8 mouse cellular contexts compared by ENCODE assay signal in genomic region chr7:67713820-67714510, GRCm38 (mm10). TPM values are rescaled to one million over a fixed set of nuclear protein-coding genes. Genes with fewer than 3 reads are reported as not detected.
DNase-seq lines count a peak whose midpoint lies in the region; ATAC-seq and TF ChIP-seq lines count a peak whose summit lies in the region.

No protein-coding gene starts in this region.

- no peaks in the 10 kb centered on the region for H3K27me3 ChIP-seq in cerebellum, adult 2 months (ENCODE audit: control insufficient read depth, insufficient read depth, low read length)
- H3K27me3 ChIP-seq in hindbrain, embryonic 14.5 days (ENCODE audit: control insufficient read depth, insufficient read depth, low read length) = no peaks in the 10 kb centered on the region

- TF ChIP-seq CTCF in cerebellum, adult 2 months (IDR thresholded peaks at IDR 0.05; ENCODE audit: borderline replicate concordance, insufficient read depth, low read depth, low read length) = no peak

- 33% methylated on average over 19 of the region's 19 CpGs for WGBS in cerebellum, adult 2 months
- 32% methylated on average over 19 of the region's 19 CpGs for WGBS in hindbrain, embryonic 14.5 days

- 0 out of 2 replicates have a peak, but pooled peaks cover 7% of the 10 kb centered on the region for H3K36me3 ChIP-seq in hindbrain, embryonic 14.5 days (replicated peaks; ENCODE audit: control insufficient read depth, insufficient read depth)

- ATAC-seq in hindbrain, embryonic 14.5 days (ENCODE audit: low FRiP score) = peak; percentile 67; the same call in 1 of the 2 replicates
- no peak for ATAC-seq in megakaryocyte, adult 5-6 weeks (ENCODE audit: poor library complexity, severe bottlenecking)

- H3K9ac ChIP-seq in hindbrain, embryonic 14.5 days = no peak overlapping the region

- DNase-seq in Muller cell, postnatal 12 days (ENCODE audit: inconsistent ontology term) = peak; percentile 88
- DNase-seq in cerebellum, adult 2 months = peak; percentile 24 to 37
- peak; percentile 27 to 57 for DNase-seq in frontal cortex, adult 2 months (ENCODE audit: extremely low spot score in 1 of 2, low spot score in 1 of 2)
- peak; percentile 80 for DNase-seq in hindbrain, embryonic 14.5 days (ENCODE audit: low spot score)
- DNase-seq in lung, postnatal 10 days = peak; percentile 79
- peak; percentile 57 for DNase-seq in right cerebral cortex, postnatal 14 days
- no peak for DNase-seq in adrenal gland, postnatal 4 days (ENCODE audit: low spot score in 2 of 2)

- H3K4me3 ChIP-seq in cerebellum, adult 2 months (replicated peaks; ENCODE audit: insufficient read depth, low read depth, low read length) = no peak overlapping the region
- H3K4me3 ChIP-seq in hindbrain, embryonic 14.5 days (replicated peaks; ENCODE audit: low read length) = no peak overlapping the region

- no peak for TF ChIP-seq POLR2A in cerebellum, adult 2 months (IDR thresholded peaks at IDR 0.05; ENCODE audit: borderline replicate concordance, insufficient read depth, low read length)

- peaks cover 10% of the 10 kb centered on the region; the same call in 1 of the 2 replicates for H3K9me3 ChIP-seq in hindbrain, embryonic 14.5 days (ENCODE audit: control insufficient read depth, low read length)

- H3K27ac ChIP-seq in cerebellum, adult 2 months (ENCODE audit: insufficient read depth, low read length) = peak overlapping the region; percentile 37; the same call in 1 of the 2 replicates
- H3K27ac ChIP-seq in hindbrain, embryonic 14.5 days = peak overlapping the region; percentile 68

- H3K4me1 ChIP-seq in cerebellum, adult 2 months (ENCODE audit: control insufficient read depth, insufficient read depth, low read length) = no peaks in the 10 kb centered on the region
- H3K4me1 ChIP-seq in hindbrain, embryonic 14.5 days (replicated peaks; ENCODE audit: control insufficient read depth, insufficient read depth, low read length) = peaks cover 9% of the 10 kb centered on the region

- peak overlapping the region; percentile 11; the same call in 1 of the 2 replicates for H3K4me2 ChIP-seq in hindbrain, embryonic 14.5 days (replicated peaks)

RNA-seq across cellular contexts. Expression of gene Synm, which starts 45.6 kb away (rescaled TPM):
- polyA plus RNA-seq in cerebellum, adult 2 months (2012; rRNA removed) = 9.2 and 10.4 TPM in 2 replicates
- 10.9 and 11.0 TPM in 2 replicates for polyA plus RNA-seq in frontal cortex, adult 2 months (2012; rRNA removed)
- polyA plus RNA-seq in hindbrain, embryonic 14.5 days (2014; fragmentation: Nextera tagmentation; extraction: Ambion mirVana) = 3.7 and 4.4 TPM in 2 replicates
- not detected in 2 replicates for total RNA-seq in megakaryocyte, adult 5-6 weeks (2015)
- 0.07 TPM in 1 of 2 replicates, not detected in the other for total RNA-seq in megakaryocyte, adult 5-6 weeks (2017)
- 1 to 10 TPM; 4.5 to 5.1 TPM for total RNA-seq in adrenal gland, postnatal 4 days (2021)

Comparison
In these comparisons a context has a peak if more than half of its experiments do, and no peak if none do; other contexts are left out.
1. DNase-seq: peak in Muller cell, postnatal 12 days (single experiment), cerebellum, adult 2 months (2 of 2), frontal cortex, adult 2 months (2 of 2), hindbrain, embryonic 14.5 days (single experiment), lung, postnatal 10 days (single experiment) and right cerebral cortex, postnatal 14 days (single experiment); none in adrenal gland, postnatal 4 days (0 of 2).